Mouse (Mus musculus): ENCODE measurements around the gene Birc7. TPM values are rescaled to one million over a fixed set of nuclear protein-coding genes. Genes with fewer than 3 reads are reported as not detected.
A peak's percentile ranks its signal among the peaks of the same experiment; 100 is the strongest.

Birc7 gene
- polyA plus RNA-seq, 1 experiment from 2014 or later = 0.14 TPM

DNA sequence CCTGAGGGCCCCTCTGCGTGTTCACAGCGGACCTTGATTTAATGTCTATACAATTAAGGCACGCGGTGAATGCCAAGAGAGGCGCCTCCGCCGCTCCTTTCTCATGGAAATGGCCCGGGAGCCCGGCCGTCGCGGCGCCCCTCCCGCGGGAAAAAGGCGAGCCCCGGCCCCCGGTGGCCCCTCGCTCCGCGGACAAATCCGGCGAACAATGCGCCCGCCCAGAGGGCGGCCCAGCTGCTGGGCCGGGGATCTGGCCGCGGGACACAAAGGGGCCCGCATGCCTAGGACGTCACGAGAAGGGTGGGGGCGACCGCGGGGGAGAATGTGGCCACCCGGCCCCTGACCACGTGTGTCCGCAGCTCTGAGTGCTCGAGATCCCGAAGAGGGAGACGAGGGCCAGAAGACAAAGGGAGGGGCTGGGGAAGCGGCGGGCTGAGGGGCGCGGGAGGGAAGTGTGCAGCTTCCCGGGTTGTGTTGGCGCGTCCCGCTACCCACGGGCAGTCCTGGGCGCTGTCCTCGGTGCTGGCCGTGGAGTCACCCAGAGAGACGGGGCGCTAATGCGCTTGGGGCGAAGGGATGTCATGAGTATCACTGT lies 34.7 kb upstream of the Birc7 start:
- H3K9ac ChIP-seq (replicated peaks) = peak overlapping the region; percentile 93
- ATAC-seq (replicated peaks) = peak; percentile 18
- peak overlapping the region; percentile 58 for H3K4me2 ChIP-seq (replicated peaks)
- H3K9me3 ChIP-seq = no peaks in the 10 kb centered on the region
- H3K4me1 ChIP-seq = peaks cover 62% of the 10 kb centered on the region
- no peaks in the 10 kb centered on the region for H3K36me3 ChIP-seq
- H3K4me3 ChIP-seq = peak overlapping the region; percentile 75
- peaks cover 16% of the 10 kb centered on the region for H3K27me3 ChIP-seq
- WGBS = under 1% methylated on average over 56 of the region's 57 CpGs
- H3K27ac ChIP-seq (replicated peaks) = peak overlapping the region; percentile 98

DNA sequence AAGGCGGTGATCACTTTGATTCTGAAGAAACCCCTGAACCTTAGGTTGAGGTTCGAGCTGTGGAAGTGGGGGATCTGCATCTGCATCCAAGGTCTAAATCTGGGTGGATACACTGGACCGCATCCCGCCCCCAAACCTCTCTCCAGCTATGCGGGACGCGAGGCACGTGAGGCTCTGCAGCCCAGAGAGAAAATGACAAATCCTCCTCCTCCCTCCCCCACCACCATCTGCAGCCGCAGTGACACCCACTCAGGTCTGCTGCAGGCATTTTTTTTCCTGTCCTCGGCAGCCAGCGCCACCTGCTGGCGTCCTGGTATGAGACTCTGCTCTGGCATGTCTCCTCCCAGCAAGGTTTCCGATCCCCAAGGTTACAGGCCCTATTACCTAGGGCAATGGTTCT lies 34.1 kb upstream of the Birc7 start:
- H3K27ac ChIP-seq (replicated peaks) = peak overlapping the region; percentile 98
- no peaks in the 10 kb centered on the region for H3K9me3 ChIP-seq
- H3K4me2 ChIP-seq (replicated peaks) = peak overlapping the region; percentile 58
- no peaks in the 10 kb centered on the region for H3K36me3 ChIP-seq
- 2% methylated on average over 13 of the region's 13 CpGs for WGBS
- H3K9ac ChIP-seq (replicated peaks) = peak overlapping the region; percentile 93
- peaks cover 16% of the 10 kb centered on the region for H3K27me3 ChIP-seq
- peak; percentile 54 for ATAC-seq (replicated peaks)
- H3K4me3 ChIP-seq = peak overlapping the region; percentile 75
- H3K4me1 ChIP-seq = peaks cover 56% of the 10 kb centered on the region

DNA sequence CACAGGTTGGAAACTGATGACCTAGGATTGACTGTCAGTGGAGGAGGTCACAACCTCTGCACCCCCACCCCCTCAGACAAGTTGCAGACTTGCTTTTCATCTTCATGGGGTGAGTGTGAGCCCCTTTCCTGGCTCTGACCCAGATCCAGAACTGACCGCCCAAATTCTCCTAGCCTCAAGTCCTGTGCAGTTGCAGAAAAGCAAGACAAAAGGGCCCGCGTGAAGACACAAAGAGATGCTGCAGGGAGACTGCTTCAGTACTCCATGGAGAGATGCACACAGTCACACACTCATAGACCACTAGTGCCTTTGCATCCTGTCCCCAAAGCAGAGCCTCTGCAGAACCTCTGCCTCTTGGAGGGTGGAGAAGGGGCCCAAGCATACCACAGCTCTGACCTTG lies 33.5 kb upstream of the Birc7 start:
- Histone ChIP-seq H3K9ac (replicated peaks) (peak overlapping the region; percentile 27), H3K36me3 (no peaks in the 10 kb centered on the region), H3K27ac (replicated peaks) (peak overlapping the region; percentile 98), H3K27me3 (peaks cover 11% of the 10 kb centered on the region), H3K4me1 (peaks cover 50% of the 10 kb centered on the region), H3K4me2 (replicated peaks) (peak overlapping the region; percentile 58), H3K9me3 (no peaks in the 10 kb centered on the region), H3K4me3 (peak overlapping the region; percentile 75)
- 49% methylated on average over 3 of the region's 3 CpGs for WGBS
- no peak for ATAC-seq (replicated peaks)

DNA sequence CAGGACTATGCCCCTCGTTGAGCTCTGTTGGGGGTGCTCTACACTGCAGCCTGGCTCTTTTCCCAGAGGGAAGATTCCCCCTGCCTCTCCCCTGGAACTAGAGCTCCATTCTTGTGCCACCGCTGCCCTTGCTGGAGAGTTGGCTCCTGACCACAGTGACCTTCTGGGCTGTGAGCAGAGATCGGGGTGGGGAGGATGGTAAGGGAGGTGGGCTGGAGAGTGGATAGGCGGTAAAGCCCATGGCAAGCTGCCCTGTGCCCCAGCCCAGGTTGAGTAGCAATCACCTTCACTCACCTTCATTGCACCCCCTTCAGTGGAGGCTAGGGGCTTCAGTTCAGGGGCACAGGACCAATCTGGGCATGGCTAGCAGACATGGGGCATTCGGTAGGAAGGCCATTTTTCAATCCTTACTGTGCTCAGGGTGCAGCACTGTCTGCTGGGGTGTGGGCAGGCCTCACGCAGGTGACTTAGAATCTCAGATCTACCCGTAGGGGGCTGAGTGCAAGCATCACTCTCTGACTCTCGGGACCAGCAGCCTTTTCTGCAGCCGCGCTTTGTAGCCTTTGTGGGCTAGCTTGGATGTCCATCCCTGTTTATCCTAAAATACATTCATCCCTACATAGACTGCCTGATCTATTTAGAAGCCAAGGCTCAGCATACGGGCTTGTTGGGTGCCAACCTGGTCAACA lies 32.8 kb upstream of the Birc7 start:
- Histone ChIP-seq H3K4me2 (replicated peaks) (peak overlapping the region; percentile 58), H3K36me3 (no peaks in the 10 kb centered on the region), H3K27me3 (peaks cover 7% of the 10 kb centered on the region; the same call in 1 of the 2 replicates), H3K9me3 (no peaks in the 10 kb centered on the region), H3K27ac (replicated peaks) (peak overlapping the region; percentile 98), H3K4me1 (peaks cover 43% of the 10 kb centered on the region), H3K4me3 (peak overlapping the region; percentile 75), H3K9ac (replicated peaks) (peak overlapping the region; percentile 27)
- WGBS = 71% methylated on average over 11 of the region's 11 CpGs
- no peak for ATAC-seq (replicated peaks)

DNA sequence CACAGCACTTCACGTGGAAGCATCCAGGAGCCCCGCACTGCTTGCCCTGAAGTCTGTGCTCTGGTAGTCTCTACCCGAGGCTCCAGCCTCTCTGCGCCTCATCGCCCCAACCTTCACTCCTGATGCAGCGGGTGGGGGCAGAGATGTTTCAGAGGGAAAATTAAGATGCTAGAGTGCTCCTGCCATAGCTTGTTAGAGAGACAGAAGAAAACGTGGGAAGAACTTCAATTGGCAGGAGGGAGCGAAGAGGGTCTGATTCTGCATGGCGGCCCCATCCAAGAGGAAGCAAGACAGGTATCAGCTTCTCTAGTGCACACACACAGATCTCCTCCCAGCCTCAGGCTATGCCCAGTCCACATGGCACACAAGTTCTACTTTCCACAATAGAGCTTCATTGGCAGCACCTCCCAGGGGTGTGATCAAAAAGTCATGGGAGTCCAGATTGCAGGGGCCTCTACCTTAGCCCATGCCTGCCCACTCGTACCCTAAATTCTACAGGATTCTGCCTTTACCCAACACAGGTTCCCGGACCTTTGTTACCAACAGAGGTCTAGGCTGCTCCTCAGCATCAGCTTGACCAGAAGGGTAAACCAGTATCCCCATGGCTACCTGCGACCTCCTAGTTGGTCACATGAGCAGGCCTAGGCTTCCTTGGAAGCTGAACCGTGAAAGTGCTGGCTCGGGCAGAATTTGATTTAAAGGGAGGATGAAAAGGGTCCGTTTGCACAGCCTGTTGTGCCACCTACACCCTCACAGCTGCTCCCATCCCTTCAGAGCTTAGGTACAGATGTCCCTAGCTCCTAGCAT lies 31.8 kb upstream of the Birc7 start:
- H3K36me3 ChIP-seq = no peaks in the 10 kb centered on the region
- H3K4me1 ChIP-seq = peaks cover 33% of the 10 kb centered on the region
- peak overlapping the region; percentile 98 for H3K27ac ChIP-seq (replicated peaks)
- H3K4me2 ChIP-seq (replicated peaks) = 0 out of 2 replicates have a peak overlapping the region, but pooled peaks have one; percentile 58
- 64% methylated on average over 15 of the region's 15 CpGs for WGBS
- peaks cover 1% of the 10 kb centered on the region; the same call in 1 of the 2 replicates for H3K27me3 ChIP-seq
- ATAC-seq (replicated peaks) = no peak
- H3K9me3 ChIP-seq = no peaks in the 10 kb centered on the region
- H3K4me3 ChIP-seq = no peak overlapping the region
- no peak overlapping the region; the same call in 1 of the 2 replicates for H3K9ac ChIP-seq (replicated peaks)

DNA sequence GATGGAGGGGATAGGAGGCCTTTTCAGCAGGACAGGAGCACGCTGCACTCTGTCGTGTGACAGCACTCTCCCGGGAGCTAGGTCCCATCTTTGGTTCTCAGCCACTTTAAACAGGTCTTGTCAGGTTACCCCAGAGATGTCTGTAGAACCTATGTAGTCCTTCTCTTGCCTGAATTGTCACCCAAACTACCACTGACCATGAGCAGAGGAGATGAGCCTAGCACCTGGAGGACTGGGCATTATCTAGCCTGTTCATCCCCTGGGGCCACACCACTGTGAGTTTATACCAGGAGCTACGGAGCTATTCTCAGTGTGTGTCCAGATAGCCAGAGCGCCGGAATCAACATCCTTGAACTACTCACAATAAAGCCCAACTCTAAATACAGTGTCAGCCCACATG lies 31.0 kb upstream of the Birc7 start:
- Histone ChIP-seq H3K4me3 (no peak overlapping the region), H3K4me1 (peaks cover 27% of the 10 kb centered on the region), H3K9ac (replicated peaks) (no peak overlapping the region), H3K9me3 (no peaks in the 10 kb centered on the region), H3K27ac (replicated peaks) (peak overlapping the region; percentile 98), H3K36me3 (peaks cover 1% of the 10 kb centered on the region; the same call in 1 of the 2 replicates), H3K4me2 (replicated peaks) (no peak overlapping the region), H3K27me3 (no peaks in the 10 kb centered on the region)
- no peak for ATAC-seq (replicated peaks)
- 69% methylated on average over 6 of the region's 6 CpGs for WGBS

DNA sequence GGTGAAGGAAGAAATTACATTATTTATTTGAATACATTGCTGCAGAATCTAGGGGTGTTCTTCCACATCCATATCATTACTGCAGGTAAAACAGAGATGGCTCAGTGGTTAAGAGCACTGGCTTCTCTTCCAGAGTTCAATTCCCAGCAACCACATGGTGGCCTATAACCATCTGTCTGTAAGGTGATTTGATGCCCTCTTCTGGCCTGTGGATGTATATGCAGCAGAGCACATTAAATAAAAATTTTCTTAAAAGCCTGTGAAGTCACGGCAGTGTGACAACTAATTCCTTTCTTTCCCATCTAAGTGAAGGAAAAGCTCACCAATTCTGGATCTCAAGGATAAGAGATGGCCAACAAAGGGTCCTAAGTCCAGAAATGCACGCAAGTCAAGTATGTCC lies 26.7 kb upstream of the Birc7 start:
- ATAC-seq (replicated peaks) = no peak
- no peak overlapping the region for H3K4me3 ChIP-seq

DNA sequence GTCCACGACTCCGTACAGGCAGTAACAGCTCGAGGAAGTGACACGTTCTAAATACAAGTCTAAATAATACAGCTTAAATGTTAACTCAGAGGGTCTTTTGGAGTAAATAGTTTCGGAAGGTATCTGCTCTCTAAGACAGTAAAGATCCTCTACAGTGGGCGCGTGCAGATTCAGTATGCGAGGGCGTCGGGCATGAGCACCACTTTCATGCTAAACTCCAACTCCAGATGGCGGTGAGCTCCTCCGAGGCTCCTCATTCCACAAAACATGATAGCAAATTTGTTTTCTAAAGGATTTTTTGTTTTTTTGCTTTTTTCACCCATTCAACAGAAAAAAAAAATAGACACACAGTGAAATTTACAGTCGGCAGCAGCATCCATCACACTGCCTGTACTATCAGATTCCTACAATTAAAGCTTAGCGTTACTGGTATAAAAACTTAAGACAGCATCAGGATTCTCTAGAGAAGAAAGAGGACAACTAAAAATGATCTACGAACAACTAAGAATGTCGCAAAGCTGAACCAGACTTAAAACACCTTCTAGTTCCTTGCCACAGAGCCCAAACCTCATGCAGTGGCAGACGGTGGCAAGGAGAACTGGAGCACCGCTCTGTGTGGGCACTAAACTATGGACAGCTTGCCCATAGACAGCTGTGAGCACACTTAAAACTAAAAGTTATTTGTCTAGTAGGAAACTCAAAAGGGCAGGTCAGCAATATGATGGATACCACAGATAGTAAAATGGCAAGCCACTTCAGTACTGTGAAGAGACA lies 24.2 kb upstream of the Birc7 start:
- Histone ChIP-seq H3K4me2 (replicated peaks) (no peak overlapping the region), H3K9ac (replicated peaks) (no peak overlapping the region), H3K4me3 (no peak overlapping the region), H3K36me3 (peaks cover 16% of the 10 kb centered on the region; the same call in 1 of the 2 replicates), H3K9me3 (no peaks in the 10 kb centered on the region), H3K27ac (replicated peaks) (no peak overlapping the region), H3K27me3 (no peaks in the 10 kb centered on the region), H3K4me1 (0 out of 2 replicates have a peak, but pooled peaks cover 3% of the 10 kb centered on the region)
- WGBS = 94% methylated on average over 18 of the region's 18 CpGs
- no peak for ATAC-seq (replicated peaks)

More for the DNA sequence above, 26.7 kb upstream of the Birc7 start:
- 29% methylated on average over 2 of the region's 2 CpGs for WGBS
- Histone ChIP-seq H3K27ac (replicated peaks) (no peak overlapping the region), H3K9me3 (no peaks in the 10 kb centered on the region), H3K4me1 (peaks cover 8% of the 10 kb centered on the region; the same call in 1 of the 2 replicates), H3K27me3 (no peaks in the 10 kb centered on the region), H3K4me2 (replicated peaks) (no peak overlapping the region), H3K36me3 (peaks cover 12% of the 10 kb centered on the region; the same call in 1 of the 2 replicates), H3K9ac (replicated peaks) (no peak overlapping the region)

DNA sequence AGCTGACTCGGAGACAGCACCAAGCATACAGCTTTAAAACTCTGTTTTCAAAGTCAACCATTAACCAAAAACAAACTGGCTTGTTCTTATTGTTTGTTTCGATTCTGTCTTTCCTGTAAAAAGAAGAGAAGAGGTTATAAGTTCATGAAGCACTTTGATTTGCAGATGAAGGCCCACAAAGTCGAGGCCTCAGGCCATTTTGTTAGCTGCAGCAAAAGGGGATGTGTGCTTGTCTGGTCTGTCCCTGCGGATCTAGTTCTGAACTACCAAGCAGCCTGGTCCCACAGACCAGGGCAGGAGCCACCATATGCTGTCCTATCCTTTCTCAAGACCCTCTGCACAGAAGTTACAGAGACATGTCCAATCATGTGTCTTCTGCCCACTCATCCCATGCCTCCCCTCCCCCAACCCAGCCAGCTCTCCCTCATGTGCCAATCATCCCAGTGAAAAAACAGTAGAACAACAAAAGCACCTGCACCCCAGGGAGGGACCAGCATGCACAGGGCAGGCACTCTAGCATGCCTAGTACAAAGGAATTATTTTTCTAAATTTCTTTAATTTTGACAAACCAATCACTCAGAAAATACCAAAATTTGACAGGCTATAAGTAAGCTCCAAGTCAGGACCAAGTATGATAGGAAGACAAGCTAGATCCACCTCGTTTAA lies 23.1 kb upstream of the Birc7 start:
- H3K9me3 ChIP-seq = no peaks in the 10 kb centered on the region
- no peak overlapping the region for H3K27ac ChIP-seq (replicated peaks)
- no peak for ATAC-seq (replicated peaks)
- no peak overlapping the region for H3K4me2 ChIP-seq (replicated peaks)
- WGBS = 81% methylated on average over 5 of the region's 5 CpGs
- H3K36me3 ChIP-seq = peaks cover 24% of the 10 kb centered on the region
- no peak overlapping the region for H3K4me3 ChIP-seq
- no peak overlapping the region for H3K9ac ChIP-seq (replicated peaks)
- H3K27me3 ChIP-seq = no peaks in the 10 kb centered on the region
- H3K4me1 ChIP-seq = 0 out of 2 replicates have a peak, but pooled peaks cover 3% of the 10 kb centered on the region

DNA sequence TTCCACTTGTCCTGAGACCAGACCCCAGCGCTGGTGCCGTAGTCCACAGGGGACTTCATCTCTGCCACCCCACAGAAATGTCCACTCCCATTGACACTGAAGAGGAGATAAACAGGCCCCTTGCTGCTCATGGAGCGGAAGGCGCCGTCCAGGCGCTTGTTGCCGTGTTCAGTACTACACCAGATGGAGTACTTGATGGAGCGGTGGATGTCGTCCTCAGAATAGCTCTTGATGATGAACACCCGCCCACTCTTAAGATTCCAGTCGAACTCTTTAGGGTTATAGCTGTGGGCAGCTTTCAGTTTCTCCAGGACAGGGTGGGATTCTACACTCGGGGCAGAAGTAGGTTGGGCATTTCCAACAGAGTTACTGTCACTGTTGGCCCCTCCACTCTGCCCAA lies 17.9 kb upstream of the Birc7 start:
- Histone ChIP-seq H3K4me2 (replicated peaks) (no peak overlapping the region), H3K4me1 (0 out of 2 replicates have a peak, but pooled peaks cover under 1% of the 10 kb centered on the region), H3K4me3 (no peak overlapping the region), H3K9me3 (no peaks in the 10 kb centered on the region), H3K9ac (replicated peaks) (no peak overlapping the region), H3K36me3 (peaks cover 52% of the 10 kb centered on the region), H3K27me3 (no peaks in the 10 kb centered on the region), H3K27ac (replicated peaks) (no peak overlapping the region)
- no peak for ATAC-seq (replicated peaks)
- WGBS = 91% methylated on average over 12 of the region's 12 CpGs

DNA sequence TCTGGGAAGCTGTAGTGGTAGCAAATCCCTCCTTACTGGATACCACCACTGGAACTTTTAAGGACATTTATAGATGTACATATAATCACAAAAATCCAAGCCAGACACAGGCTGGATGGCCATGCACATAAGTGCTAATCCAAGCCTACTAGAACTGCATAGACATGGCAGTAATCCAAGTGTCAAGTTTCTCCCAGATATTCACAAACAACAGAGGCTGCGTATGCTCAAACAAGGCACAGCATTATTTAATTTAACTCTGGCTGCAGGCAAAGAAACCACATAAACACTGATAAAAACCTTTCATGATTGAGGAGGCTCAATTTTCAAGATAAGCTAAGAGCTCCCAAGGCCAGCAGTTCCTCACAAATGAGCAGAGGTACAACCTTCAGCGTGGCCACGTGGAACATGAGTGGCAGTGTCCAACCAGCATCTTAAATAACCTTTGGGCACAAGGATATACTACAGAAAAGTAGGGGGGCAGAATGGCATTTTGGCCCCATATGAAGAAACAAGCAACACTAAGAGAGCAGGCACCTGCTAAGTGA lies 12.9 kb upstream of the Birc7 start:
- H3K9me3 ChIP-seq = no peaks in the 10 kb centered on the region
- no peaks in the 10 kb centered on the region for H3K27me3 ChIP-seq
- H3K4me3 ChIP-seq = no peak overlapping the region
- no peak overlapping the region for H3K27ac ChIP-seq (replicated peaks)
- no peak overlapping the region for H3K9ac ChIP-seq (replicated peaks)
- peaks cover 29% of the 10 kb centered on the region for H3K4me1 ChIP-seq
- peaks cover 63% of the 10 kb centered on the region for H3K36me3 ChIP-seq
- 84% methylated on average over 3 of the region's 3 CpGs for whole genome bisulfite sequencing
- no peak for ATAC-seq (replicated peaks)
- no peak overlapping the region for H3K4me2 ChIP-seq (replicated peaks)

Data from forebrain, embryonic 15.5 days (tissue).